Mouse (Mus musculus) ES-E14 (cell line): ENCODE results near the gene C8a. TPM values are rescaled to one million over a fixed set of nuclear protein-coding genes. Genes with fewer than 3 reads are reported as not detected.

ENCODE experiments used
- DNase-seq: peaks from one replicate; pipeline ENCODE4 v3.0.0-alpha.2; 2013; ENCODE audit warnings: low read depth, low spot score
- H3K27ac ChIP-seq: 2 replicates; pipeline ENCODE4 v1.5.1; 2012; ENCODE audit warnings: low read depth, mild to moderate bottlenecking, low read length, moderate library complexity, mixed read lengths; ENCODE audit not compliant: poor library complexity, insufficient read depth, severe bottlenecking
- H3K36me3 ChIP-seq: 2 replicates; pipeline ENCODE4 v1.6.1; 2012; ENCODE audit warnings: mild to moderate bottlenecking, low read length, moderate library complexity, mixed read lengths; ENCODE audit not compliant: control insufficient read depth, poor library complexity, insufficient read depth, severe bottlenecking
- H3K4me1 ChIP-seq, 2 experiments: fragments of 150-350 bp in 1 of 2; sonication (generic) in 1 of 2; 2 replicates each; pipeline ENCODE4 v1.6.1; 2012; ENCODE audit warnings: low read length in 2 of 2, mild to moderate bottlenecking in 1 of 2, mixed read lengths in 1 of 2; ENCODE audit not compliant: control insufficient read depth in 2 of 2, insufficient read depth in 2 of 2, poor library complexity in 1 of 2
- H3K4me3 ChIP-seq, 2 experiments: fragments of 150-350 bp in 1 of 2; sonication (generic) in 1 of 2; 2 replicates each; pipeline ENCODE4 v1.5.1; 2012; ENCODE audit warnings: low read length in 2 of 2, low read depth in 1 of 2, mild to moderate bottlenecking in 1 of 2, mixed read lengths in 1 of 2; ENCODE audit not compliant: insufficient read depth in 1 of 2, poor library complexity in 1 of 2, severe bottlenecking in 1 of 2
- H3K9ac ChIP-seq: 2 replicates; pipeline ENCODE4 v1.6.1; 2012; ENCODE audit warnings: low read depth, mild to moderate bottlenecking, low read length, mixed read lengths; ENCODE audit not compliant: poor library complexity, insufficient read depth, severe bottlenecking
- H3K9me3 ChIP-seq: fragments of 150-350 bp; sonication (generic); 2 replicates; pipeline ENCODE4 v1.6.1; 2012; ENCODE audit warnings: low read depth, mild to moderate bottlenecking, low read length; ENCODE audit not compliant: control insufficient read depth, insufficient read depth
- CHD2 ChIP-seq: IDR thresholded peaks from 2 replicates; pipeline ENCODE4 v1.6.1; 2014; ENCODE audit warnings: mild to moderate bottlenecking, low read depth, low read length, inconsistent platforms
- HCFC1 ChIP-seq: IDR thresholded peaks from 2 replicates; pipeline ENCODE4 v1.6.1; 2012; ENCODE audit warnings: low read length, inconsistent platforms, borderline replicate concordance; ENCODE audit not compliant: insufficient read depth
- MAFK ChIP-seq: IDR thresholded peaks from 2 replicates; pipeline ENCODE4 v1.6.1; 2014; ENCODE audit warnings: mild to moderate bottlenecking, low read depth, low read length, inconsistent platforms; ENCODE audit not compliant: insufficient read depth
- ZC3H11A ChIP-seq: IDR thresholded peaks from 2 replicates; pipeline ENCODE4 v1.6.1; 2012; ENCODE audit warnings: low read depth, mild to moderate bottlenecking, inconsistent platforms, low read length, borderline replicate concordance
- ZNF384 ChIP-seq: IDR thresholded peaks from 2 replicates; pipeline ENCODE4 v1.6.1; 2012; ENCODE audit warnings: low read depth, low read length, inconsistent platforms
- in situ Hi-C, 2 experiments: fragments of 600-800 bp; cut with MboI; formaldehyde crosslinking; loops; one replicate each; pipeline ENCODE4 v1.15.1; 2025; ENCODE audit warnings: low sequenced_read_pairs in 2 of 2, inconsistent platforms in 1 of 2; ENCODE audit not compliant: unreplicated experiment in 2 of 2
- total RNA-seq: library from RNA; depleted of rRNA; stranded (reverse); fragments of 300-350 nt; gene quantifications from 2 replicates; pipeline ENCODE4 v1.2.3, GENCODE M21; 2012

The C8a gene
- total RNA-seq, 1 experiment = 0.22 TPM

DNA sequence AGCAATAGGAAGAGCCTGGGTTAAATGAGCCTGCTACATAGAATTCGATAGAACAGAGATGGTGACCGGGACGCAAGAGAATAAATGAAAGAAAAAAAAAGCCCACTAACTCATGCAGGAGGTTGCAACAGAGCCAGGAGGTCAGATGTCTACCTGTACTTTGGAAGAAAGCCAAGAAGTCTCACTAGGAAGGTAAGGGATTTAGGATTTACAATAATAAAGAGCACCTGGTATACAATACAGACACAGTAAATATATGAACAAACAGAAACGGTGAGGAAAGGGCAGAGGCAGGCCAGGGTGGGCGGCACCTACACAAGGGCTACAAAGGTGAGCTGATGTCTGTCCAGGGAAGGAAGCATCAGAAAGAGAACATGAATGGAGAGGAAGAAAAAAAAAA lies 34.0 kb downstream of the C8a start:
- no peaks in the 10 kb centered on the region for H3K9me3 ChIP-seq
- DNase-seq = no peak
- no peak overlapping the region for H3K4me3 ChIP-seq
- TF ChIP-seq ZC3H11A (no peak), HCFC1 (no peak), MAFK (no peak), CHD2 (no peak), ZNF384 (no peak)
- in situ Hi-C loops = no loop called here
- H3K36me3 ChIP-seq = no peaks in the 10 kb centered on the region
- H3K27ac ChIP-seq = no peak overlapping the region
- no peaks in the 10 kb centered on the region for H3K4me1 ChIP-seq
- H3K9ac ChIP-seq = no peak overlapping the region

DNA sequence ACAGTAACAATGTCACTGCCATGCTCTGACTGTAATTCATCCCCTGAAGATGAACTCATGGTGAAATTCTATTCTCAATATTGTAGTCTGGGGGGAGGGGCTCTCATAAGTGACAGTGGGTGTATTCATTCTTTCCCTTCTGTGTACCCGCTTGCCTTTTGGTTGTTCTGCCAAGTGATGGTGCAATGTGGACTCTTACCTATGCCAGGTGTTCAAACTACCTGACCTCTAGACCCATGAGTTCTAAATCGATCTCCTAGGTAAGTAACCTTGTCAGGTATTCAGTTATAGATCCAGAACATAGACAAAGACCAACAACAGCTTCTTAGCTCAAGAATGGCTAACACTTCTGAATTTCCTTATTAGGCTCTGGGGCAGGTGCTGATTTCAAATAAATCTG lies 37.9 kb downstream of the C8a start:
- H3K36me3 ChIP-seq = no peaks in the 10 kb centered on the region
- H3K27ac ChIP-seq = no peak overlapping the region
- no peak overlapping the region for H3K9ac ChIP-seq
- in situ Hi-C loops = no loop called here
- TF ChIP-seq MAFK (no peak), CHD2 (no peak), ZC3H11A (no peak), ZNF384 (no peak), HCFC1 (no peak)
- no peak for DNase-seq
- H3K4me3 ChIP-seq = no peak overlapping the region
- no peaks in the 10 kb centered on the region for H3K4me1 ChIP-seq
- no peaks in the 10 kb centered on the region for H3K9me3 ChIP-seq

DNA sequence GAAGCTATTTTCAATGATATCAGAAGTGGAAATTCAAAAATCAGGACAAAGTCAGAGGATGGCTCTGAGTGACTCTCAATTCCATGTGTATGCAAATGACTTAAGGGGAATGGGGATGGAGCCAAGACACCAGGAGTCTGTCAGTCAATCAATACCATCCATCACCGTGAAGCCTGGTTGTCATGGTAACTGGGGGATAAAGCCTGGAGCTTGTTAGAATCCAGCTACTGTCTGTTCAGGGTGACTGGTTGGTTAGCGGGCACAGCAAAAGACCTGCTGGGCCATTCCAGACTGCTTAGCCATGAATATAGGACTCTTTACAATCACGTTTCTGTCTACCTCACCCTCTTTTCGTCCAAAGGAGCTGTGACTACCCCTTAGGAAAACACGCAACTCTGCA lies 41.1 kb downstream of the C8a start:
- no peak for DNase-seq
- no peak overlapping the region for H3K27ac ChIP-seq
- H3K4me1 ChIP-seq = peaks cover 0 to 1% of the 10 kb centered on the region in 2 experiments; a peak in 1 of 4 replicates
- H3K4me3 ChIP-seq = no peak overlapping the region
- H3K36me3 ChIP-seq = no peaks in the 10 kb centered on the region
- no peak overlapping the region for H3K9ac ChIP-seq
- in situ Hi-C loops = no loop called here
- no peak for TF ChIP-seq ZC3H11A
- no peak for TF ChIP-seq MAFK
- no peaks in the 10 kb centered on the region for H3K9me3 ChIP-seq

DNA sequence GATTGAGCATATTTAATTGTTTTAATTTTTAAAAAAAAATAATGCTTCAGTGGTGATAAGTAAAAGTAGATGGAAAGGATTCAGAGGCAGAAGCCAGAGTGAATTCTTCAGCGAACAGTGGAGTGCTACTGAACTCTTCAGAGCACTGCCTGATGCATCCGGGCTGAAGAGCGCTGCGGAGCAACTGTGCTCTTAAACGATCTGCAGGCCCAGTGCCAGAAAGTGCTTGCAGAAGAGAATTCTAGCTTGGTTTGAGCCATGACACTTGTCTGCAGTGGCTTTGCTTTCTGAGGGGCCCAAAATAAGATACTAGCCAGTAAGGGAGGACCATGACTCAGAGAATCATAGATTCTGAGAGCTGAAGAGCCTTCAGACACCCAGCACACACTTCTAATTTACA lies 47.3 kb downstream of the C8a start:
- no peaks in the 10 kb centered on the region for H3K36me3 ChIP-seq
- H3K27ac ChIP-seq = no peak overlapping the region
- in situ Hi-C loops = no loop called here
- H3K4me1 ChIP-seq = peaks cover 0 to 2% of the 10 kb centered on the region in 2 experiments; a peak in 1 of 4 replicates
- DNase-seq = no peak
- H3K9me3 ChIP-seq = no peaks in the 10 kb centered on the region
- H3K9ac ChIP-seq = no peak overlapping the region
- no peak overlapping the region for H3K4me3 ChIP-seq
- TF ChIP-seq ZNF384 (no peak), MAFK (no peak), HCFC1 (no peak), CHD2 (no peak), ZC3H11A (no peak)

DNA sequence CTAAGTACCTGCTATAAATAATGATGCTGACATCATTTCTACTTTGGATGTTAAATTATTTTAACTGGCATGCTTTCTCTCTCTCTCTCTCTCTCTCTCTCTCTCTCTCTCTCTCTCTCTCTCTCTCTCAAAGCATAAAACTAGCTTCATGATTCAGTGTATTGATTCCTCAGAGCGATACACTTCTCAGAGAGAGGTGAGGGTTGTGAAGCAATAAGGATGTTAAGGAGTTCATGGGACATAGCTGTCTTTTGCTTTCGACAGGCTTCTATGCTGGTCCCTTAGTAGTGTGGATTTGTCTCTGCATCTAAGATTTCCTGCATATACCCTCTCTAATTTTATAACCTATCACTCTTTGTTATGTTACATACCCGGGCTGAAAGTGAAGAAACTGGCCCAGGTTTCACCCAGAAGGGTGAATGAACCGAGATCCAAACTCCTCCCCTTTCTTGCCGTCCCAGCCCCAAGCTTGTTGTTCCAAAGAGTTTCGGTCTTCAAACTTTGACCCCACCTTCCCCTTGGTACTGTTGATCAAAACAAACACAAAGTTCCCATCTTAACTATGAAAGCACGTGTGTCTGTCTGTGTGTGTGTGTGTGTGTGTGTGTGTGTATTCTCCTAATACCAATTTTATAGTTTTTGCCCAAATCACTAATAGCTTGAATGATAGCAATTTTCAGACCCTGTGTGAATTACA lies 51.7 kb downstream of the C8a start:
- no peaks in the 10 kb centered on the region for H3K4me1 ChIP-seq
- H3K9me3 ChIP-seq = no peaks in the 10 kb centered on the region
- no peak overlapping the region for H3K27ac ChIP-seq
- TF ChIP-seq HCFC1 (no peak), ZC3H11A (no peak)
- H3K4me3 ChIP-seq = no peak overlapping the region
- no peaks in the 10 kb centered on the region for H3K36me3 ChIP-seq
- no peak for DNase-seq
- no peak overlapping the region for H3K9ac ChIP-seq
- in situ Hi-C loops = no loop called here
